Mouse (Mus musculus) ES-Bruce4 (cell line): ENCODE measurements around the gene Lyrm1. TPM values are rescaled to one million over a fixed set of nuclear protein-coding genes. Genes with fewer than 3 reads are reported as not detected.

Experiments used
- H3K27ac ChIP-seq: 2 replicates; pipeline ENCODE4 v1.5.1; 2012; ENCODE audit warnings: low read length, inconsistent platforms; ENCODE audit not compliant: insufficient read depth
- H3K27me3 ChIP-seq: 2 replicates; pipeline ENCODE4 v1.6.1; 2012; ENCODE audit warnings: mild to moderate bottlenecking, low read length, inconsistent platforms; ENCODE audit not compliant: control insufficient read depth, poor library complexity, insufficient read depth, severe bottlenecking
- H3K36me3 ChIP-seq: 2 replicates; pipeline ENCODE4 v1.6.1; 2012; ENCODE audit warnings: inconsistent platforms, mild to moderate bottlenecking, low read length, moderate library complexity; ENCODE audit not compliant: control insufficient read depth, poor library complexity, insufficient read depth, severe bottlenecking
- H3K4me1 ChIP-seq: one replicate; pipeline ENCODE4 v1.8.1; 2011; ENCODE audit warnings: low read length; ENCODE audit not compliant: control insufficient read depth, insufficient read depth
- H3K4me3 ChIP-seq: 2 replicates; pipeline ENCODE4 v1.5.1; 2011; ENCODE audit warnings: low read depth, mild to moderate bottlenecking, low read length
- H3K9ac ChIP-seq: 2 replicates; pipeline ENCODE4 v1.6.1; 2012; ENCODE audit warnings: low read depth, mild to moderate bottlenecking, inconsistent platforms; ENCODE audit not compliant: poor library complexity, severe bottlenecking
- H3K9me3 ChIP-seq: replicated peaks from 2 replicates; pipeline ENCODE4 v1.6.1; 2012; ENCODE audit warnings: mild to moderate bottlenecking, low read length, inconsistent platforms; ENCODE audit not compliant: control insufficient read depth, poor library complexity, insufficient read depth, severe bottlenecking
- CTCF ChIP-seq: IDR thresholded peaks from one replicate; pipeline ENCODE4 v1.8.1; 2011; ENCODE audit warnings: low read depth, low read length
- EP300 ChIP-seq: IDR thresholded peaks from 2 replicates; pipeline ENCODE4 v1.6.1; 2011; ENCODE audit warnings: low read depth, low read length; ENCODE audit not compliant: insufficient read depth
- POLR2A ChIP-seq: IDR thresholded peaks from one replicate; pipeline ENCODE4 v1.8.1; 2011; ENCODE audit warnings: low read length; ENCODE audit not compliant: insufficient read depth
- polyA plus RNA-seq: library from polyadenylated mRNA; stranded (reverse); fragments of >200 nt; gene quantifications from 2 replicates; pipeline ENCODE4 v1.2.4, GENCODE M21; 2011; ENCODE audit warnings: low read depth; ENCODE audit not compliant: missing spikeins, insufficient read depth, insufficient read length

Gene Lyrm1
- polyA plus RNA-seq, 1 experiment: 7.2 TPM

DNA sequence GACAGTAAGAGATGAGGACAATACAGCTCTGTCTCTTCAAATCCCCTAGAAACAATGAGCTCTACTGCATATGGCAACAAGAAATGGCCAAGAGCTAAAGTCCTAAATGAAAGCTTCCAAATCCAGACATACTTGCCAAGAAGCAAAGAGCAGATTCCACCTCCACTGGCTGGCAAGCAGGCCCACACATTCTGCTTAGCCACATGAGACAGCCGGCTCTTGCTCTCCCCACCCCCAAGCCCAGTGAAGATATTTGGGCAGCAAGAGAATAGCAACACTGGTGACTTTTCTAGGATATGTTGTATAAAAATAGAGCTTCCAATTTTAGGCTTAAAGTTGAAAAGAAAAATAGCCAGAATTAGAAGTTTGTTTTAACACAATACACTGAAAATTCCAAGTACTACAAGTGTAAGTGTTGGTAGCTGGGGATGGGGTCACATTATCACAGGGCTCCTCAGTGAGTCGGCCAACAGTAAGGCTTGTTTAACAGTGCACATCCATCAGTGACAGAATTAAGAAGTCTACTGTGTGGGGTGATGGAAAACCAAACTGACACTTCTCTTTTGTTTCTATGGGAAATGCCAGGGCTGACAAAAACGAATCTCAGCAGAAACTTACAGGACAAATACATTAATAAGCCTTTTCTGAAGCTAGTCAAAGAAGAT is 19.8 kb upstream of the Lyrm1 start:
- H3K9me3 ChIP-seq: no peaks in the 10 kb centered on the region
- H3K9ac ChIP-seq: no peak overlapping the region
- H3K27ac ChIP-seq: no peak overlapping the region
- no peak overlapping the region for H3K4me3 ChIP-seq
- TF ChIP-seq POLR2A (no peak), EP300 (no peak), CTCF (no peak)
- H3K4me1 ChIP-seq: no peaks in the 10 kb centered on the region
- H3K36me3 ChIP-seq: no peaks in the 10 kb centered on the region; the same call in 1 of the 2 replicates
- H3K27me3 ChIP-seq: no peaks in the 10 kb centered on the region

DNA sequence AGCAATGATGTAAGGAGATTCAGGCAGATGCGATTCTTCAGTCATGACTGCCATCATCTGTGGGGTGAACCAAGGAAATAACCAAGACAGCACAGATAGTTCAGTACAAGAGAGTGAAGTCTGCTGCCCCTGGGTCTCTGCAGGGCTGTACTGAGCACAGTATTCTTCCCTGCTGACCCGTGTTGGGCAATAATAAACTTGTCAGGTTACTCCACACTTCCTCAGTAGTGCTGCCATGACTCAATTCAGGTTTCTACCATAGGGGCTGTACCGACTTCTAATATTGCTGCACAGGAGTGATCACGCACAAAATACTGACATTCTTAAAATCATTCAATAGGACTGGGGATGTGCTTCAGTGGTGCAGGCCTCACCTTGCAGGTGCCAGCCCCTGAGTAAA is 16.5 kb upstream of the Lyrm1 start:
- Histone ChIP-seq H3K27me3 (no peaks in the 10 kb centered on the region), H3K9ac (no peak overlapping the region), H3K4me1 (no peaks in the 10 kb centered on the region), H3K27ac (no peak overlapping the region), H3K4me3 (no peak overlapping the region), H3K36me3 (no peaks in the 10 kb centered on the region; the same call in 1 of the 2 replicates), H3K9me3 (no peaks in the 10 kb centered on the region)
- no peak for TF ChIP-seq POLR2A
- TF ChIP-seq CTCF: no peak
- TF ChIP-seq EP300: no peak

DNA sequence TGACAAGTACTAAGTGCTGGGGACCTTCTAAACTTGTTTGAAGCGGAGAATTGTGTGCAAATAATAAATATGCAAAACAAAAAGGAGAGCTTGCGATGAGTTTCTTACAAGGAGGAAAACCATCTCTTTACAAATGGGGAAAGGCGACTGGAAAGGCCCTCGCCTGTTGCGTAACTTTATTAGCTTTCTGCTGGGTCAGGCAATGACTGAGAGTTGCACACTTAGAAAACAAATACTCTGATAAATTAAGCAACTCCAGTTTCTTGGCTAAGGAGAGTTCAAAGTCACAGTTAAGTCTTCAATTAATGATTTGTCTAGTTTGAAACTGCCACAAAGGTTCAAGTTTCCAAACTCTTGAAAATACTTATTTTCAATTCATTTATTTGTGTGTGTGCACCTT is 15.3 kb upstream of the Lyrm1 start:
- TF ChIP-seq POLR2A: no peak
- TF ChIP-seq EP300: no peak
- no peak for TF ChIP-seq CTCF
- Histone ChIP-seq H3K4me3 (no peak overlapping the region), H3K9me3 (no peaks in the 10 kb centered on the region), H3K36me3 (no peaks in the 10 kb centered on the region; the same call in 1 of the 2 replicates), H3K27me3 (no peaks in the 10 kb centered on the region), H3K4me1 (no peaks in the 10 kb centered on the region), H3K9ac (no peak overlapping the region), H3K27ac (no peak overlapping the region)

DNA sequence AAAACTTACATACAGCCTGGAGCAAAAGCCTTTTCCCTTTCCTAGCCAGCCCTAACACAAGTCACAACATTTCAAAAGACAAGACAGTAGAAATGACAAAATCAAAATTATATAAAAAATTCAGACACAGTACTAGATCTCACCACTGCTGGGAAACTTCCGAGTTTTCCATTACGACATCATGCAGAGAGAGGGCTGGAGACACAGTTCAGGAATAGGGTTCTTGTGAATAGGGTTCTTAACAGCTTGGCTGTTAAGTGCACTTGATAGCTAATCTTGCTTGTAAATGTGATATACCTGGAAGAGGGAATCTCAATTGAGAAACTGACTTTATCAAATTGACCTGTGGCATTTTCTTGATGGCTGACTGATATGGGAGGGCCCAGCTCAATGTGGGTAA is 14.4 kb upstream of the Lyrm1 start:
- H3K9ac ChIP-seq: no peak overlapping the region
- TF ChIP-seq CTCF (no peak), EP300 (no peak), POLR2A (no peak)
- H3K27ac ChIP-seq: no peak overlapping the region
- no peaks in the 10 kb centered on the region for H3K9me3 ChIP-seq
- no peak overlapping the region for H3K4me3 ChIP-seq
- no peaks in the 10 kb centered on the region for H3K27me3 ChIP-seq
- H3K36me3 ChIP-seq: no peaks in the 10 kb centered on the region; the same call in 1 of the 2 replicates
- H3K4me1 ChIP-seq: no peaks in the 10 kb centered on the region

DNA sequence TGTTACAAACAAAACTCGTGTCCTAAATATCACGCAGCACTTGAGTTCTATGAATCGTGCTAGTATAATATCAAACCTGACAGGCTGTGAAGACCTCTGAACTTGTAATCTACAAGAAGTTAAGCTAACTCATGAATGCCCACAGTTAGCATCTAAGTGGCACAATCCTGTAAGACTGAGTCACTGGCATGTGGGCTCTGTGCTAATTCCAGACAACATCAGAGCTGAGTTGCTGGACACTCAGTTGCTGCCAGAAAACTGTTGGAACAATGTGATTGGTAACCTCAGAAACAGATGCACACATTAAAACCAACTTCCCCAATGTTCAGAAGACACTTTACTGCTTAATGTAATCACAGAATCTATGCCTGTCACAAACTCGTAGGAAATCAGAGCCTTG is 7.8 kb upstream of the Lyrm1 start:
- TF ChIP-seq CTCF (no peak), POLR2A (no peak), EP300 (no peak)
- H3K4me1 ChIP-seq: peaks cover 1% of the 10 kb centered on the region

DNA sequence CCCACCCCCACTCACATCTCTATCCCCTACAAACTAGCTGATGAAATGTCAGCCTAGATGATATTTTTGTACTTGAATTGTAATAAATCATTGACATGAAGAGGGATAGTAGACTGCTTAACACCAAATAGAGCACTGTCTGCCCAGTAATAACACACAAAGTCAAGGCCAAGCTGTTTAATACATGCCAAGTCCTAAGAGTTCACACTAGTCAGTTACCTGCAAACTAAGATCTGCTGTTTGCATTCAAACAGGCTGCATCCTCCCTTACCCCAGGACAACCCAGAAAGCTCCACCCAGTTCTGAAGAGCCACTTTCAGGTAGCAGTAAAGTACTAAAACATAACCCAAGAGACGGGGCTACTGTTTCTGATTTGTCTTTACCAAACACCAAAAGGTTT is 3.5 kb upstream of the Lyrm1 start:
- no peak overlapping the region for H3K4me3 ChIP-seq
- TF ChIP-seq CTCF: no peak
- TF ChIP-seq POLR2A: no peak
- TF ChIP-seq EP300: no peak

More for the DNA sequence above, 7.8 kb upstream of the Lyrm1 start:
- H3K27me3 ChIP-seq: no peaks in the 10 kb centered on the region
- no peaks in the 10 kb centered on the region for H3K9me3 ChIP-seq
- no peak overlapping the region for H3K9ac ChIP-seq
- no peaks in the 10 kb centered on the region; the same call in 1 of the 2 replicates for H3K36me3 ChIP-seq
- H3K27ac ChIP-seq: no peak overlapping the region
- H3K4me3 ChIP-seq: no peak overlapping the region

More for the DNA sequence above, 3.5 kb upstream of the Lyrm1 start:
- Histone ChIP-seq H3K9ac (no peak overlapping the region; the same call in 1 of the 2 replicates), H3K27ac (no peak overlapping the region), H3K36me3 (no peaks in the 10 kb centered on the region; the same call in 1 of the 2 replicates), H3K9me3 (no peaks in the 10 kb centered on the region), H3K27me3 (no peaks in the 10 kb centered on the region), H3K4me1 (peaks cover 1% of the 10 kb centered on the region)
